Mouse (Mus musculus) MEL (cell line): Measurements from ENCODE around the gene G6pc3. TPM values are rescaled to one million over a fixed set of nuclear protein-coding genes. Genes with fewer than 3 reads are reported as not detected.
A peak's percentile ranks its signal among the peaks of the same experiment; 100 is the strongest.

Experiments
- DNase-seq: peaks from one replicate; pipeline ENCODE4 v3.0.0; 2011; ENCODE audit warnings: low read depth, low spot score
- H3K27ac ChIP-seq: 2 replicates; pipeline ENCODE4 v1.5.1; 2012; ENCODE audit warnings: low read depth, mild to moderate bottlenecking, control low read depth, low read length, moderate library complexity; ENCODE audit not compliant: control insufficient read depth
- H3K27me3 ChIP-seq, 2 experiments: fragments of 150-350 bp in 1 of 2; sonication (generic) in 1 of 2; 2 replicates each; pipeline ENCODE4 v1.6.1; 2012; ENCODE audit warnings: low read length in 2 of 2, mild to moderate bottlenecking in 2 of 2, improper control_type of control experiment in 1 of 2, moderate library complexity in 1 of 2; ENCODE audit not compliant: insufficient read depth in 2 of 2, control insufficient read depth in 1 of 2
- H3K36me3 ChIP-seq, 2 experiments: 2 replicates each; pipeline ENCODE4 v1.6.1; 2012 to 2014; ENCODE audit warnings: low read length in 2 of 2, improper control_type of control experiment in 1 of 2, inconsistent platforms in 1 of 2, mild to moderate bottlenecking in 1 of 2; ENCODE audit not compliant: insufficient read depth in 2 of 2, control insufficient read depth in 1 of 2
- H3K4me1 ChIP-seq, 2 experiments: fragments of 150-350 bp in 1 of 2; sonication (generic) in 1 of 2; 2 replicates each; pipeline ENCODE4 v1.6.1; 2012; ENCODE audit warnings: low read length in 2 of 2, improper control_type of control experiment in 1 of 2, mild to moderate bottlenecking in 1 of 2; ENCODE audit not compliant: insufficient read depth in 2 of 2, control insufficient read depth in 1 of 2
- H3K4me3 ChIP-seq, 2 experiments: fragments of 150-350 bp in 1 of 2; sonication (generic) in 1 of 2; 2 replicates each; pipeline ENCODE4 v1.5.1; 2012; ENCODE audit warnings: low read depth in 2 of 2, low read length in 2 of 2, mild to moderate bottlenecking in 2 of 2, moderate library complexity in 2 of 2, control low read depth in 1 of 2, improper control_type of control experiment in 1 of 2; ENCODE audit not compliant: control insufficient read depth in 1 of 2, insufficient read depth in 1 of 2
- H3K79me2 ChIP-seq: 2 replicates; pipeline ENCODE4 v1.6.1; 2012; ENCODE audit warnings: mild to moderate bottlenecking, low read length, moderate library complexity; ENCODE audit not compliant: control insufficient read depth, poor library complexity, insufficient read depth
- H3K9ac ChIP-seq: 2 replicates; pipeline ENCODE4 v1.6.1; 2012; ENCODE audit warnings: low read depth, mild to moderate bottlenecking, control low read depth, low read length, moderate library complexity; ENCODE audit not compliant: control insufficient read depth, poor library complexity, severe bottlenecking
- H3K9me3 ChIP-seq: fragments of 150-350 bp; sonication (generic); replicated peaks from 2 replicates; pipeline ENCODE4 v1.6.1; 2012; ENCODE audit warnings: mild to moderate bottlenecking, low read length, improper control_type of control experiment, moderate library complexity; ENCODE audit not compliant: insufficient read depth
- BHLHE40 ChIP-seq: IDR thresholded peaks from 2 replicates; pipeline ENCODE4 v1.6.1; 2012; ENCODE audit warnings: low read depth, mild to moderate bottlenecking, inconsistent platforms, low read length, improper control_type of control experiment, borderline replicate concordance
- CHD2 ChIP-seq: IDR thresholded peaks from 2 replicates; pipeline ENCODE4 v1.6.1; 2011; ENCODE audit warnings: low read length, improper control_type of control experiment
- EP300 ChIP-seq, 2 experiments: IDR thresholded peaks; 2 replicates each; pipeline ENCODE4 v1.6.1; 2011; ENCODE audit warnings: improper control_type of control experiment in 2 of 2, low read length in 2 of 2, low read depth in 1 of 2, mild to moderate bottlenecking in 1 of 2
- ETS1 ChIP-seq: IDR thresholded peaks from 2 replicates; pipeline ENCODE4 v1.6.1; 2012; ENCODE audit warnings: low read depth, mild to moderate bottlenecking, inconsistent platforms, low read length, improper control_type of control experiment, moderate library complexity
- GABPA ChIP-seq: IDR thresholded peaks from 2 replicates; pipeline ENCODE4 v1.6.1; 2012; ENCODE audit warnings: low read depth, mild to moderate bottlenecking, inconsistent platforms, low read length, improper control_type of control experiment, moderate library complexity
- JUND ChIP-seq: IDR thresholded peaks from 2 replicates; pipeline ENCODE4 v1.6.1; 2011; ENCODE audit warnings: low read depth, mild to moderate bottlenecking, improper control_type of control experiment, low read length
- KAT2A ChIP-seq: conservative IDR thresholded peaks from 2 replicates; pipeline ENCODE4 v1.6.1; 2012; ENCODE audit warnings: low read depth, low read length, improper control_type of control experiment, inconsistent platforms
- MAFK ChIP-seq: IDR thresholded peaks from 2 replicates; pipeline ENCODE4 v1.6.1; 2011; ENCODE audit warnings: low read depth, mild to moderate bottlenecking, low read length, improper control_type of control experiment, borderline replicate concordance
- MEF2A ChIP-seq: IDR thresholded peaks from 2 replicates; pipeline ENCODE4 v1.6.1; 2014; ENCODE audit warnings: low read depth, mild to moderate bottlenecking, inconsistent platforms, low read length, improper control_type of control experiment; ENCODE audit not compliant: poor library complexity, insufficient replicate concordance, severe bottlenecking; ENCODE audit errors: extremely low read depth
- MYB ChIP-seq: IDR thresholded peaks from 2 replicates; pipeline ENCODE4 v1.6.1; 2011; ENCODE audit warnings: mild to moderate bottlenecking, low read depth, low read length, improper control_type of control experiment
- NELFE ChIP-seq: IDR thresholded peaks from 2 replicates; pipeline ENCODE4 v1.6.1; 2011; ENCODE audit warnings: low read depth, low read length, improper control_type of control experiment
- POLR2A ChIP-seq, 2 experiments: IDR thresholded peaks; 2 replicates each; pipeline ENCODE4 v1.6.1; 2011 to 2012; ENCODE audit warnings: low read length in 2 of 2, mild to moderate bottlenecking in 2 of 2, control low read depth in 1 of 2, improper control_type of control experiment in 1 of 2, low read depth in 1 of 2, moderate library complexity in 1 of 2; ENCODE audit not compliant: control insufficient read depth in 1 of 2, insufficient read depth in 1 of 2, poor library complexity in 1 of 2
- POLR2AphosphoS2 ChIP-seq: IDR thresholded peaks from 2 replicates; pipeline ENCODE4 v1.6.1; 2011; ENCODE audit warnings: low read length, improper control_type of control experiment
- TAL1 ChIP-seq: IDR thresholded peaks from 2 replicates; pipeline ENCODE4 v1.6.1; 2012; ENCODE audit warnings: mild to moderate bottlenecking, inconsistent platforms, low read length, moderate library complexity, mixed read lengths
- TBP ChIP-seq: IDR thresholded peaks from 2 replicates; pipeline ENCODE4 v1.8.0; 2011; ENCODE audit warnings: low read depth, low read length, improper control_type of control experiment
- UBTF ChIP-seq: IDR thresholded peaks from 2 replicates; pipeline ENCODE4 v1.6.1; 2012; ENCODE audit warnings: low read depth, mild to moderate bottlenecking, inconsistent platforms, low read length, improper control_type of control experiment, moderate library complexity, borderline replicate concordance; ENCODE audit not compliant: insufficient read depth
- USF2 ChIP-seq, 2 experiments: IDR thresholded peaks; 2 replicates each; pipeline ENCODE4 v1.6.1; 2011 to 2012; ENCODE audit warnings: improper control_type of control experiment in 2 of 2, low read length in 2 of 2, borderline replicate concordance in 1 of 2, inconsistent platforms in 1 of 2, low read depth in 1 of 2, mild to moderate bottlenecking in 1 of 2; ENCODE audit not compliant: insufficient read depth in 1 of 2
- ZC3H11A ChIP-seq: IDR thresholded peaks from 2 replicates; pipeline ENCODE4 v1.6.1; 2012; ENCODE audit warnings: low read depth, mild to moderate bottlenecking, inconsistent platforms, low read length, improper control_type of control experiment
- ZKSCAN1 ChIP-seq: IDR thresholded peaks from 2 replicates; pipeline ENCODE4 v1.6.1; 2012; ENCODE audit warnings: low read depth, mild to moderate bottlenecking, inconsistent platforms, low read length, improper control_type of control experiment, moderate library complexity
- ZMIZ1 ChIP-seq: IDR thresholded peaks from 2 replicates; pipeline ENCODE4 v1.6.1; 2012; ENCODE audit warnings: low read depth, mild to moderate bottlenecking, inconsistent platforms, low read length, improper control_type of control experiment, moderate library complexity
- polyA plus RNA-seq, 2 experiments: library from polyadenylated mRNA; stranded (reverse) in 1 of 2; unstranded in 1 of 2; fragments of >175 nt in 1 of 2; fragments of >200 nt in 1 of 2; gene quantifications; 2 replicates each; pipeline versions ENCODE4 v1.2.1 to v1.2.4; 2012; ENCODE audit warnings: low replicate concordance in 2 of 2, low read depth in 1 of 2; ENCODE audit not compliant: insufficient read length in 2 of 2, insufficient read depth in 1 of 2, missing spikeins in 1 of 2
- total RNA-seq: library from RNA; depleted of rRNA; stranded (reverse); fragments of 300-350 nt; gene quantifications from 2 replicates; pipeline ENCODE4 v1.2.3, GENCODE M21; 2012

G6pc3 gene
- total and polyA plus RNA-seq, 3 experiments: 48.9 to 104 TPM; not detected in 1

- no peak for DNase-seq
- Histone ChIP-seq H3K27ac (no peak overlapping the region), H3K4me3 (no peak overlapping the region), H3K79me2 (no peaks in the 10 kb centered on the region; the same call in 1 of the 2 replicates), H3K36me3 (peaks cover 3 to 4% of the 10 kb centered on the region in 2 experiments), H3K4me1 (peaks cover 0 to 4% of the 10 kb centered on the region in 2 experiments; a peak in 2 of 4 replicates), H3K9ac (no peak overlapping the region), H3K9me3 (no peaks in the 10 kb centered on the region), H3K27me3 (no peaks in the 10 kb centered on the region)
- TF ChIP-seq JUND (no peak), POLR2AphosphoS2 (peak; percentile 46)
Observed at GRCm38 (mm10) chr11:102159781-102160180, 29.6 kb upstream of the G6pc3 start.

- H3K36me3 ChIP-seq: peaks cover 0 to 25% of the 10 kb centered on the region in 2 experiments; a peak in 2 of 4 replicates
- TF ChIP-seq ETS1 (no peak), ZMIZ1 (no peak), JUND (no peak), POLR2A (IDR thresholded peaks at IDR 0.05; ENCODE audit: control insufficient read depth in 1 of 2, insufficient read depth in 1 of 2, low read depth in 1 of 2, low read length in 2 of 2, poor library complexity in 1 of 2) (no peak), MYB (no peak), KAT2A (no peak), POLR2AphosphoS2 (no peak), NELFE (no peak), BHLHE40 (no peak)
- TF ChIP-seq, all 39 proteins: peak for 0
- Histone ChIP-seq H3K4me3 (no peak overlapping the region), H3K4me1 (no peaks in the 10 kb centered on the region), H3K79me2 (peaks cover 9% of the 10 kb centered on the region), H3K27me3 (no peaks in the 10 kb centered on the region), H3K9me3 (no peaks in the 10 kb centered on the region), H3K9ac (no peak overlapping the region), H3K27ac (no peak overlapping the region)
- DNase-seq: no peak
Observed at GRCm38 (mm10) chr11:102165971-102166722, 23.3 kb upstream of the G6pc3 start.

- no peaks in the 10 kb centered on the region for H3K4me1 ChIP-seq
- TF ChIP-seq UBTF (no peak), ZC3H11A (no peak), POLR2A (IDR thresholded peaks at IDR 0.05; ENCODE audit: control insufficient read depth in 1 of 2, insufficient read depth in 1 of 2, low read depth in 1 of 2, low read length in 2 of 2, poor library complexity in 1 of 2) (no peak), USF2 (IDR thresholded peaks at IDR 0.05; ENCODE audit: borderline replicate concordance in 1 of 2, insufficient read depth in 1 of 2, low read depth in 1 of 2, low read length in 2 of 2) (no peak), MEF2A (no peak), CHD2 (no peak), GABPA (no peak), TAL1 (no peak), MYB (no peak), MAFK (no peak), TBP (no peak), POLR2AphosphoS2 (no peak), ZKSCAN1 (no peak), EP300 (IDR thresholded peaks at IDR 0.05; ENCODE audit: low read depth in 1 of 2, low read length in 2 of 2) (no peak)
- TF ChIP-seq, all 39 proteins: peak for 0
- H3K9me3 ChIP-seq: no peaks in the 10 kb centered on the region
- peaks cover 0 to 28% of the 10 kb centered on the region in 2 experiments; a peak in 2 of 4 replicates for H3K36me3 ChIP-seq
- H3K79me2 ChIP-seq: peaks cover 12% of the 10 kb centered on the region
- no peak for DNase-seq
- H3K27me3 ChIP-seq: no peaks in the 10 kb centered on the region
- no peak overlapping the region for H3K9ac ChIP-seq
- H3K27ac ChIP-seq: no peak overlapping the region
- no peak overlapping the region for H3K4me3 ChIP-seq
Observed at GRCm38 (mm10) chr11:102167539-102167938, 21.9 kb upstream of the G6pc3 start.
